Mouse (Mus musculus): ENCODE data around the gene Hmgb4. TPM values are rescaled to one million over a fixed set of nuclear protein-coding genes. Genes with fewer than 3 reads are reported as not detected.

Gene Hmgb4
- polyA plus RNA-seq, 1 experiment from 2014 or later, result not detected

- WGBS, result 61% methylated on average over 6 of the region's 6 CpGs
- Histone ChIP-seq H3K9me3 (replicated peaks; ENCODE audit: control insufficient read depth, low read length) (no peaks in the 10 kb centered on the region), H3K4me2 (ENCODE audit: low read depth, low read length) (no peak overlapping the region), H3K9ac (replicated peaks; ENCODE audit: low read length) (no peak overlapping the region), H3K36me3 (replicated peaks; ENCODE audit: control insufficient read depth, insufficient read depth, low read depth, low read length) (no peaks in the 10 kb centered on the region), H3K4me1 (ENCODE audit: control insufficient read depth, insufficient read depth, low read length) (no peaks in the 10 kb centered on the region), H3K4me3 (ENCODE audit: low read depth, low read length) (no peak overlapping the region), H3K27me3 (ENCODE audit: control insufficient read depth, insufficient read depth, low read length) (no peaks in the 10 kb centered on the region), H3K27ac (replicated peaks; ENCODE audit: low read depth, low read length) (no peak overlapping the region)
- ATAC-seq (replicated peaks; ENCODE audit: insufficient number of reproducible peaks, low FRiP score, low TSS enrichment, low read depth) (no peak), DNase-seq (ENCODE audit: low spot score) (no peak)
Measured at GRCm38 (mm10) chr4:128272501-128272900, 11.7 kb upstream of the Hmgb4 start.

- Histone ChIP-seq H3K27ac (replicated peaks; ENCODE audit: low read depth, low read length) (no peak overlapping the region), H3K36me3 (replicated peaks; ENCODE audit: control insufficient read depth, insufficient read depth, low read depth, low read length) (no peaks in the 10 kb centered on the region), H3K4me2 (ENCODE audit: low read depth, low read length) (no peak overlapping the region), H3K9ac (replicated peaks; ENCODE audit: low read length) (no peak overlapping the region), H3K9me3 (replicated peaks; ENCODE audit: control insufficient read depth, low read length) (no peaks in the 10 kb centered on the region), H3K27me3 (ENCODE audit: control insufficient read depth, insufficient read depth, low read length) (no peaks in the 10 kb centered on the region), H3K4me3 (ENCODE audit: low read depth, low read length) (no peak overlapping the region), H3K4me1 (ENCODE audit: control insufficient read depth, insufficient read depth, low read length) (no peaks in the 10 kb centered on the region)
- DNase-seq (ENCODE audit: low spot score) (no peak), ATAC-seq (replicated peaks; ENCODE audit: insufficient number of reproducible peaks, low FRiP score, low TSS enrichment, low read depth) (no peak)
- 82% methylated on average over 19 of the region's 19 CpGs for WGBS
Measured at GRCm38 (mm10) chr4:128270931-128271330, 10.2 kb upstream of the Hmgb4 start.

GRCm38 (mm10) chr4:128270177-128270576 lies 9.4 kb upstream of the Hmgb4 start:
- Histone ChIP-seq H3K4me3 (ENCODE audit: low read depth, low read length) (no peak overlapping the region), H3K4me2 (ENCODE audit: low read depth, low read length) (no peak overlapping the region), H3K27me3 (ENCODE audit: control insufficient read depth, insufficient read depth, low read length) (no peaks in the 10 kb centered on the region), H3K9ac (replicated peaks; ENCODE audit: low read length) (no peak overlapping the region), H3K27ac (replicated peaks; ENCODE audit: low read depth, low read length) (no peak overlapping the region), H3K4me1 (ENCODE audit: control insufficient read depth, insufficient read depth, low read length) (no peaks in the 10 kb centered on the region), H3K9me3 (replicated peaks; ENCODE audit: control insufficient read depth, low read length) (no peaks in the 10 kb centered on the region), H3K36me3 (replicated peaks; ENCODE audit: control insufficient read depth, insufficient read depth, low read depth, low read length) (no peaks in the 10 kb centered on the region)
- DNase-seq (ENCODE audit: low spot score) (peak; percentile 10), ATAC-seq (replicated peaks; ENCODE audit: insufficient number of reproducible peaks, low FRiP score, low TSS enrichment, low read depth) (no peak)
- 71% methylated on average over 10 of the region's 10 CpGs for WGBS

GRCm38 (mm10) chr4:128269261-128269875 lies 8.6 kb upstream of the Hmgb4 start:
- H3K36me3 ChIP-seq (replicated peaks; ENCODE audit: control insufficient read depth, insufficient read depth, low read depth, low read length), result no peaks in the 10 kb centered on the region
- H3K4me1 ChIP-seq (ENCODE audit: control insufficient read depth, insufficient read depth, low read length), result no peaks in the 10 kb centered on the region
- WGBS, result 75% methylated on average over 9 of the region's 9 CpGs
- H3K27me3 ChIP-seq (ENCODE audit: control insufficient read depth, insufficient read depth, low read length), result no peaks in the 10 kb centered on the region
- H3K4me3 ChIP-seq (ENCODE audit: low read depth, low read length), result no peak overlapping the region
- H3K4me2 ChIP-seq (ENCODE audit: low read depth, low read length), result no peak overlapping the region
- no peak overlapping the region for H3K27ac ChIP-seq (replicated peaks; ENCODE audit: low read depth, low read length)
- ATAC-seq (replicated peaks; ENCODE audit: insufficient number of reproducible peaks, low FRiP score, low TSS enrichment, low read depth) (no peak), DNase-seq (ENCODE audit: low spot score) (no peak)
- no peaks in the 10 kb centered on the region for H3K9me3 ChIP-seq (replicated peaks; ENCODE audit: control insufficient read depth, low read length)
- no peak overlapping the region for H3K9ac ChIP-seq (replicated peaks; ENCODE audit: low read length)

GRCm38 (mm10) chr4:128265341-128265740 lies 4.6 kb upstream of the Hmgb4 start:
- Histone ChIP-seq H3K4me1 (ENCODE audit: control insufficient read depth, insufficient read depth, low read length) (no peaks in the 10 kb centered on the region), H3K4me3 (ENCODE audit: low read depth, low read length) (no peak overlapping the region), H3K9ac (replicated peaks; ENCODE audit: low read length) (no peak overlapping the region), H3K27ac (replicated peaks; ENCODE audit: low read depth, low read length) (no peak overlapping the region), H3K9me3 (replicated peaks; ENCODE audit: control insufficient read depth, low read length) (no peaks in the 10 kb centered on the region), H3K4me2 (ENCODE audit: low read depth, low read length) (no peak overlapping the region), H3K36me3 (replicated peaks; ENCODE audit: control insufficient read depth, insufficient read depth, low read depth, low read length) (no peaks in the 10 kb centered on the region), H3K27me3 (ENCODE audit: control insufficient read depth, insufficient read depth, low read length) (no peaks in the 10 kb centered on the region)
- DNase-seq (ENCODE audit: low spot score) (no peak), ATAC-seq (replicated peaks; ENCODE audit: insufficient number of reproducible peaks, low FRiP score, low TSS enrichment, low read depth) (no peak)
- 84% methylated on average over 3 of the region's 3 CpGs for WGBS

- Histone ChIP-seq H3K9ac (replicated peaks; ENCODE audit: low read length) (no peak overlapping the region), H3K36me3 (replicated peaks; ENCODE audit: control insufficient read depth, insufficient read depth, low read depth, low read length) (no peaks in the 10 kb centered on the region), H3K4me1 (ENCODE audit: control insufficient read depth, insufficient read depth, low read length) (no peaks in the 10 kb centered on the region), H3K9me3 (replicated peaks; ENCODE audit: control insufficient read depth, low read length) (no peaks in the 10 kb centered on the region), H3K4me3 (ENCODE audit: low read depth, low read length) (no peak overlapping the region), H3K27ac (replicated peaks; ENCODE audit: low read depth, low read length) (no peak overlapping the region), H3K4me2 (ENCODE audit: low read depth, low read length) (no peak overlapping the region), H3K27me3 (ENCODE audit: control insufficient read depth, insufficient read depth, low read length) (no peaks in the 10 kb centered on the region)
- no peak for DNase-seq (ENCODE audit: low spot score)
- WGBS, result 87% methylated on average over 5 of the region's 5 CpGs
- no peak for ATAC-seq (replicated peaks; ENCODE audit: insufficient number of reproducible peaks, low FRiP score, low TSS enrichment, low read depth)
Measured at GRCm38 (mm10) chr4:128264491-128264890, 3.7 kb upstream of the Hmgb4 start.

- Histone ChIP-seq H3K36me3 (replicated peaks; ENCODE audit: control insufficient read depth, insufficient read depth, low read depth, low read length) (no peaks in the 10 kb centered on the region), H3K4me3 (ENCODE audit: low read depth, low read length) (no peak overlapping the region), H3K9ac (replicated peaks; ENCODE audit: low read length) (no peak overlapping the region), H3K4me1 (ENCODE audit: control insufficient read depth, insufficient read depth, low read length) (no peaks in the 10 kb centered on the region), H3K4me2 (ENCODE audit: low read depth, low read length) (no peak overlapping the region), H3K9me3 (replicated peaks; ENCODE audit: control insufficient read depth, low read length) (no peaks in the 10 kb centered on the region), H3K27me3 (ENCODE audit: control insufficient read depth, insufficient read depth, low read length) (no peaks in the 10 kb centered on the region), H3K27ac (replicated peaks; ENCODE audit: low read depth, low read length) (no peak overlapping the region)
- WGBS, result 87% methylated on average over 5 of the region's 5 CpGs
- no peak for ATAC-seq (replicated peaks; ENCODE audit: insufficient number of reproducible peaks, low FRiP score, low TSS enrichment, low read depth)
- DNase-seq (ENCODE audit: low spot score), result no peak
Measured at GRCm38 (mm10) chr4:128259211-128259610, 1.5 kb downstream of the Hmgb4 start.

- H3K27ac ChIP-seq (replicated peaks; ENCODE audit: low read depth, low read length), result no peak overlapping the region
- DNase-seq (ENCODE audit: low spot score) (peak; percentile 85), ATAC-seq (replicated peaks; ENCODE audit: insufficient number of reproducible peaks, low FRiP score, low TSS enrichment, low read depth) (no peak)
- no peak overlapping the region for H3K4me3 ChIP-seq (ENCODE audit: low read depth, low read length)
- WGBS, result 12% methylated on average over 5 of the region's 5 CpGs
- no peaks in the 10 kb centered on the region for H3K36me3 ChIP-seq (replicated peaks; ENCODE audit: control insufficient read depth, insufficient read depth, low read depth, low read length)
- no peak overlapping the region for H3K9ac ChIP-seq (replicated peaks; ENCODE audit: low read length)
- no peaks in the 10 kb centered on the region for H3K27me3 ChIP-seq (ENCODE audit: control insufficient read depth, insufficient read depth, low read length)
- no peaks in the 10 kb centered on the region for H3K4me1 ChIP-seq (ENCODE audit: control insufficient read depth, insufficient read depth, low read length)
- H3K4me2 ChIP-seq (ENCODE audit: low read depth, low read length), result no peak overlapping the region
- no peaks in the 10 kb centered on the region for H3K9me3 ChIP-seq (replicated peaks; ENCODE audit: control insufficient read depth, low read length)
Measured at GRCm38 (mm10) chr4:128248676-128249075, 12.1 kb downstream of the Hmgb4 start.

Data from embryonic facial prominence, embryonic 11.5 days (tissue).